Mouse (Mus musculus) kidney, adult 2 months (tissue): ENCODE data around the gene Pan2. TPM values are rescaled to one million over a fixed set of nuclear protein-coding genes. Genes with fewer than 3 reads are reported as not detected.

Experiments
- DNase-seq: peaks from one replicate; pipeline ENCODE4 v3.0.0; 2021
- H3K27ac ChIP-seq: fragments of 200-500 bp; 2 replicates; pipeline ENCODE4 v1.5.1; 2012; ENCODE audit warnings: low read depth, low read length, control low read depth, inconsistent platforms; ENCODE audit not compliant: insufficient read depth
- H3K27me3 ChIP-seq: fragments of 200-500 bp; replicated peaks from 2 replicates; pipeline ENCODE4 v1.6.1; 2012; ENCODE audit warnings: mild to moderate bottlenecking, moderate library complexity, low read length, inconsistent platforms; ENCODE audit not compliant: control insufficient read depth, insufficient read depth
- H3K36me3 ChIP-seq: fragments of 200-500 bp; 2 replicates; pipeline ENCODE4 v1.6.1; 2012; ENCODE audit warnings: mild to moderate bottlenecking, moderate library complexity, low read length, inconsistent platforms; ENCODE audit not compliant: control insufficient read depth, insufficient read depth
- H3K4me1 ChIP-seq: fragments of 200-500 bp; 2 replicates; pipeline ENCODE4 v1.6.1; 2011; ENCODE audit warnings: low read length; ENCODE audit not compliant: control insufficient read depth, insufficient read depth
- H3K4me3 ChIP-seq: fragments of 200-500 bp; 2 replicates; pipeline ENCODE4 v1.5.1; 2011; ENCODE audit warnings: mild to moderate bottlenecking, low read depth, low read length, control low read depth; ENCODE audit not compliant: insufficient read depth
- CTCF ChIP-seq: fragments of 200-500 bp; conservative IDR thresholded peaks from 2 replicates; pipeline ENCODE4 v1.5.1; 2011; ENCODE audit warnings: low read depth, mild to moderate bottlenecking, control low read depth, low read length, moderate library complexity, mixed read lengths; ENCODE audit not compliant: insufficient read depth, insufficient read length
- POLR2A ChIP-seq: fragments of 200-500 bp; IDR thresholded peaks from one replicate; pipeline ENCODE4 v1.6.1; 2011; ENCODE audit warnings: low read depth, low read length, control low read depth
- WGBS: fragments of 180-500 bp; shearing (Covaris S2); methylation state at CpG from one replicate; pipeline ENCODE4 v1.1.7; 2018; 5-methylcytosine and 5-hydroxymethylcytosine counted together
- polyA plus RNA-seq: library from polyadenylated mRNA; depleted of rRNA; stranded (reverse); fragments of >200 nt; gene quantifications from 2 replicates; pipeline ENCODE4 v1.2.3, GENCODE M21; 2012

Gene Pan2
- polyA plus RNA-seq, 1 experiment = 18.1 TPM

DNA sequence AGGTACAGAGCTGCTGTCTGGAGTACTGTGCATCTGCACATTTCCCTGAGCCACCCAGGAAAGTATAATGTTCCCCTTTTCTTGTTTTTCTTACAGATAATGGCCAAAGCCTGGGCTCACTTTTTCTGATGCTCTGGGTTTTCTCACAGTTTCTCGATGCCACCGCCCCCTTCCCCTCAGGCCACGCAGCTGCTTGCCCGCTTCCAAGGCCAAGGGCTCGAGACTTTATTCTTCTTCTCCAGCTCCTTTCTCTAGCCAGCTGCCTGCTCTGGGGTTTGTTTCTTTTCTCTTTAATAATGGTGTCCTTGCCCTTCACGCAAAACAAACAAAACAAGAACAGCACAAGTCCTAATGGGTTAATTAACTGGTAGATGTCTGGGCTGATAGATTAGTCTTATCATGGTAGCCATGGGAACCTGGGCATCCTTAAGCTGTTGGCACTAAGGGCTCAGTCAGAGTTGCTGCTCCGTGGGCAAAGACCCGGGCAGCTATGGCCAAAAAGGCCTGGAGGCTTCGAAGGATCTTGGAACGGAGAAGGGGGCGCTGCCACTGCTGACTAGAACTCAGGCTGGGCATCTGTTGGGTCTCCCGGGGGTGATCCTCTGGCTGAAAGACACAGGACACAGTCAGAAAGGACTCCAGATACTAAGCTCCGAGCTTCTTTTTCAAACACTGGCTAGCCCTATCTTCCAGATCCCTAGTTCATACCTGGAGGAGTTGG is 6.6 kb upstream of the Pan2 start:
- H3K27ac ChIP-seq = no peak overlapping the region
- no peak for TF ChIP-seq CTCF
- TF ChIP-seq POLR2A = no peak
- no peaks in the 10 kb centered on the region for H3K4me1 ChIP-seq
- no peak for DNase-seq
- H3K27me3 ChIP-seq = no peaks in the 10 kb centered on the region
- no peak overlapping the region for H3K4me3 ChIP-seq
- peaks cover 4% of the 10 kb centered on the region; the same call in 1 of the 2 replicates for H3K36me3 ChIP-seq
- 81% methylated on average over 13 of the region's 13 CpGs for WGBS

DNA sequence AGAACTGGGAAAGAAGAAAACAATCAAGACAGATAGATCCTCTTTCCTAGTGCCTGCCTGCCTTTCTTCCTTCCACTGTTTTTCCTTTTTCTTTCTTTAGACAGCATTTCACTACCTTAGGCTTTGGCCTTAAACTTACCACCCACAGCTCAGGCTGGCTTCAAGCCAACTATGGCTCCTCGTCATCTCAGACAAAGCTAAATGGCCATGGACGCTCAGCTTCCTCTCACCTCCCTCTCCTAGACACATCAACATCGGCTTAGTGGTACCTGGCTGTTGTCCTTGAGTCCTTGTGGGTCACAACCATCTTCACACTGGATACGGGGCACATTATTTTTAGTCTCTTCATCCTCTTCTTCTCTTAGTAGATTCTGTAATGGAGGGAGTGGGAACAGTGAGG is 5.9 kb upstream of the Pan2 start:
- no peak for DNase-seq
- Histone ChIP-seq H3K4me1 (no peaks in the 10 kb centered on the region; the same call in 1 of the 2 replicates), H3K4me3 (no peak overlapping the region), H3K27me3 (no peaks in the 10 kb centered on the region), H3K36me3 (no peaks in the 10 kb centered on the region), H3K27ac (no peak overlapping the region)
- no peak for TF ChIP-seq POLR2A
- TF ChIP-seq CTCF = no peak
- 72% methylated on average over 4 of the region's 4 CpGs for WGBS

DNA sequence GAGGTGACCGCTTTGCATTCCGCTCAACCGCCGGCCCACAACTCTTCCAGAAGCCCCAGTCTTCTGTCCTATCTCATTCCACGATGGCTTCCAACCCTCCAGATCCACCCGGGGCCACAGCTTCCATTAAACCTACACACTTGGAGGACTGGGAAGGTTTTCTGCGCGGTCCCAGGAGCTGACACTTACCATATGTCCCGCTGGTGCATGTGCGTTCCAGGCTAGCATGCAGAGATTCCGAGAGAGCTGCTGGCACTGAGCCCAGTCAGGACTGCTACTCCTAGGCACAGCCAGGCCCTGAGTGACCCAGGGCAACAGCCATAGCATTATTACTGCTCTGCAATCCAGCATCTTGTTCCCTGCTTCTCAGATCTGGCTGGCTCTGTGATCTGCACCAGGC is 5.5 kb upstream of the Pan2 start:
- 69% methylated on average over 11 of the region's 11 CpGs for WGBS
- no peaks in the 10 kb centered on the region for H3K36me3 ChIP-seq
- H3K27me3 ChIP-seq = no peaks in the 10 kb centered on the region
- no peak overlapping the region for H3K27ac ChIP-seq
- TF ChIP-seq CTCF (no peak), POLR2A (no peak)
- no peak overlapping the region for H3K4me3 ChIP-seq
- no peaks in the 10 kb centered on the region; the same call in 1 of the 2 replicates for H3K4me1 ChIP-seq
- DNase-seq = no peak

DNA sequence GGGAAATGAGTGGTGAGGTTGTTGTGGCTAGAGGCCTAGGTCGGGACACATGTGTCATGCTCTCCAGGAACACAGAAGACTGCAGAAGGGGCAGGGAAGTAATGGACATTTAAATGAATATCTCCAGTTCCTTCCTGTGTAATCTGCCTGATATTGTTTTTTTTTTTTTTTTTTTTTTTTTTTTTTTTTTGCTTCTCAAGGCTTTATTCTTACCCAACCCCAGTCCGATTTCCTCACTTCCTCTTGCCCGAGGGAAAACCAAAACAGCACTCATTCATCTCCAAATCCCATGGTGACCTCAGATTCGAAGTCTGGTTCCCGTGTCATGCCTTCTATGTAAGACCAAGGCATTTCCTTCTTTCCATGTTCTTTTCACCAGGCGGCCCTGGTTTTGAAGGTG is 4.9 kb upstream of the Pan2 start:
- DNase-seq = no peak
- Histone ChIP-seq H3K27ac (no peak overlapping the region), H3K36me3 (no peaks in the 10 kb centered on the region), H3K4me3 (no peak overlapping the region), H3K4me1 (no peaks in the 10 kb centered on the region; the same call in 1 of the 2 replicates), H3K27me3 (no peaks in the 10 kb centered on the region)
- 69% methylated on average over 6 of the region's 6 CpGs for WGBS
- TF ChIP-seq CTCF (no peak), POLR2A (no peak)

DNA sequence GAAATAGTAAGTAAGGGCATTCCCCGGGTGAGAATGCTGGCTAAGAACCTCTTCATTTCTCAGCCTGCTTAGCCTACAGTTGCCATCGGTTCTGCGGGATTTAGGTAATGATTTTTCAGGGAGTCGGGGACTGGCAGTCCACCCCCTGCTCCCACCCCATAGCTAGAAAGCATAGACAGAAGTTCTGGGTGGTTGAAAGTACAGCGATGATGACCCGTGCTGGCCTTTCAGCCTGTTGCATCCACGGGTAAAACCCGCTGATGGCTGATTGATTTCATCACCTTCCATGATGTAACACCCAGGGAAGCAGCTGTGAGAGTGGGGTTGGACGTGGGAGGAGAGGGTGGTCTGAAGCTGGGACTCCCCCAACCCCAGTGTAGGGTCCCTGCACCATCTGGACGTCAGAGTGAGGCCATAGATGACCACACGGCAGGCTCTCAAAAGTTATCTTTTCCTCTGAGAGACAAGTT is 4.4 kb upstream of the Pan2 start, which contains the start of gene Il23a:
Il23a (minus strand) TSS at position 51 of the 470 bp plus-strand sequence.
- H3K4me3 ChIP-seq = no peak within 1 kb of the TSS
- no peaks in the 10 kb centered on the region for H3K27me3 ChIP-seq
- H3K36me3 ChIP-seq = no peaks in the 10 kb centered on the region
- TF ChIP-seq CTCF = no peak
- no peak for TF ChIP-seq POLR2A
- peaks cover 1% of the 10 kb centered on the region; the same call in 1 of the 2 replicates for H3K4me1 ChIP-seq
- whole genome bisulfite sequencing = 72% methylated on average over 11 of the region's 11 CpGs
- DNase-seq = no peak
- H3K27ac ChIP-seq = no peak within 1 kb of the TSS

DNA sequence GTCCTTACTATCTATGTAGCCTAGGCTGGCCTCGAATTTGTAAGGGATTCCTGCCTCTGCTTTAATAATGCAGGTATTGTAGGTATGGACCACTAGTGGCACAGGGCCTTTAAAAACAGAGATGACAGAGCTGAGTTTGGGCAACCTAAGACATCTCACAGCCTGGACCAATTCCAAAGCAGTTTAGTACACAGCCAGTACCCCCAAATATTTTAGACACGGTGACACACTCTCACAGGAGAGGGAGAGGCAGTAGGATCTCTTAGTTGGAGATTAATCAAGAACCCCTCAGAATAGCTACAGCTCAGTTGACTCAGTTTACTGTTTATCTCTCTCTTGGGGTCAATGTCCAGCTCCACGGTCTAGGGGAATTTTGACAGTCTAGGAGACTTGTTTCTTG is 778 bp upstream of the Pan2 start:
- H3K36me3 ChIP-seq = no peaks in the 10 kb centered on the region
- peak; percentile 9 for DNase-seq
- WGBS = 29% methylated on average over 3 of the region's 3 CpGs
- H3K4me3 ChIP-seq = peak overlapping the region; percentile 82
- peak overlapping the region; percentile 96 for H3K27ac ChIP-seq
- TF ChIP-seq CTCF (no peak), POLR2A (no peak)
- H3K27me3 ChIP-seq = no peaks in the 10 kb centered on the region
- peaks cover 8% of the 10 kb centered on the region; the same call in 1 of the 2 replicates for H3K4me1 ChIP-seq

DNA sequence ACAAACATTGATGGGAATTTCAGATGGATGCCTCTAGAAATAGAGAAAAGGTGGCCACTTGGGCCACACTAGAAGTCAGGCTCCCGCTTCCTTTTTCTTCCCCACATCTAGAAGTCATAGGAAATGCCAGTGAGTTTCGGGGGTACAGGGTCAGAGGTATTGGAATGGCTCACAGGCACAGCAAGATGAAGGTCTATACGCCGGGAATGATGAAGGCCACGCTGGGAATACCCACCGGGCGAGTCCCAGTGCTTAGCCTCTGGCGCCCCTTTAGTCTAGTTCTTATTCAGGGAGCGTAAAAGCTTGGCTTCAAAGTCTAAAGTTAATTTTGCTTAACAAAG is 380 bp upstream of the Pan2 start:
- TF ChIP-seq CTCF = no peak
- no peak for TF ChIP-seq POLR2A
- Histone ChIP-seq H3K27me3 (no peaks in the 10 kb centered on the region), H3K4me1 (peaks cover 8% of the 10 kb centered on the region; the same call in 1 of the 2 replicates), H3K4me3 (peak overlapping the region; percentile 82), H3K27ac (peak overlapping the region; percentile 96), H3K36me3 (no peaks in the 10 kb centered on the region)
- DNase-seq = no peak
- WGBS = 0% methylated on average over 9 of the region's 9 CpGs
